Mouse (Mus musculus) left cerebral cortex, postnatal 25 days (tissue): ENCODE measurements around the gene Pomgnt2. TPM values are rescaled to one million over a fixed set of nuclear protein-coding genes. Genes with fewer than 3 reads are reported as not detected.

ENCODE experiments used
- total RNA-seq, 2 experiments: library from RNA; stranded (reverse); gene quantifications; 2 replicates each; pipeline ENCODE4 v1.2.3; 2021

Gene Pomgnt2
- total RNA-seq, 2 experiments from 2014 or later, result 34.3 to 43.1 TPM

Other genes with a start within 250 kb of the Pomgnt2 start
- gene Zfp651, start 237.8 kb downstream of the Pomgnt2 start, total RNA-seq, result 100 to 1,000 TPM; 108 to 115 TPM
- gene Klhl40, start 219.5 kb downstream of the Pomgnt2 start, total RNA-seq, result 1 to 10 TPM; 4.9 to 5.5 TPM
- gene Hhatl, start 204.6 kb downstream of the Pomgnt2 start, total RNA-seq, result 10 to 100 TPM; 16.1 to 18.8 TPM
- gene Ccdc13, start 157.6 kb downstream of the Pomgnt2 start, total RNA-seq, result 1 to 10 TPM; 5.2 to 6.9 TPM
- 10 to 100 TPM; 94.1 to 99.6 TPM for gene Higd1a, start 138.7 kb downstream of the Pomgnt2 start, total RNA-seq
- 1 to 10 TPM; 5.5 to 7.6 TPM for gene Ackr2, start 98.8 kb downstream of the Pomgnt2 start, total RNA-seq
- not detected for gene Cyp8b1, start 80.8 kb downstream of the Pomgnt2 start, total RNA-seq
- 1 to 10 TPM; 5.4 to 6.9 TPM for gene Fam198a, start 46.1 kb downstream of the Pomgnt2 start, total RNA-seq
- 100 to 1,000 TPM; 116 to 117 TPM for gene Snrk, start 120.2 kb upstream of the Pomgnt2 start, total RNA-seq